Mouse (Mus musculus) retina, adult 2 months (tissue): ENCODE data around the gene Mfap4.

ENCODE experiments used
- DNase-seq: peaks from one replicate; pipeline ENCODE4 v3.0.0-alpha.2; 2012; ENCODE audit warnings: low read depth, low spot score

The Mfap4 gene

DNA sequence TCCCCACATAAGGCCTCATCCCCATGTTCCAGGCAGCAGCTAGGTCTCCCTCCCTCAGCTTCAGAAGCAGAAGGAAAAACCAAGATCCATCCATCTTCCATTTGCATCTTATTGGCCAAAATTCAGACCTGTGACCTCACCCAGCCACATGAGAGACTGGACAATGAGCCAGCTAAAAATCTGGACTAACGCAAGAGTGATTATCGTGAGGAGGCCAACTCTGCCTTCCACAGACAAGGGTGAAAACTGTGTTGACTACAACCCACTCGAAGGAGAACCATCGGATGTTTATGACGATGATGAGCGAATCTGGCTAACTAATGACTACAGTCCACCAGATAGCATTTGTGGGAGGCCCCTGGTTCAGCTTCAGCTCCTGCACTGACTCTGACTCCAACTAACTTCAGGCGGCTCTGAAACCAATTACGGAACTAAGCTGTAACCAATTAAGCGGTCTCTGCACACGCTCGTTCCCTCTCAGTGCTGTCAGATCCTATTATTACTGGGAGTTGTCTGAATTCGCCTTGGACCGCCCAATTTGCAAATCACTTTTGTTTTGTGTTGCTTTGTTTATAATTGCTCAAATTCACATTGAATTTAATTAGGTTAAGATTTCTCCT lies 1.9 kb upstream of the Mfap4 start:
- no peak for DNase-seq

DNA sequence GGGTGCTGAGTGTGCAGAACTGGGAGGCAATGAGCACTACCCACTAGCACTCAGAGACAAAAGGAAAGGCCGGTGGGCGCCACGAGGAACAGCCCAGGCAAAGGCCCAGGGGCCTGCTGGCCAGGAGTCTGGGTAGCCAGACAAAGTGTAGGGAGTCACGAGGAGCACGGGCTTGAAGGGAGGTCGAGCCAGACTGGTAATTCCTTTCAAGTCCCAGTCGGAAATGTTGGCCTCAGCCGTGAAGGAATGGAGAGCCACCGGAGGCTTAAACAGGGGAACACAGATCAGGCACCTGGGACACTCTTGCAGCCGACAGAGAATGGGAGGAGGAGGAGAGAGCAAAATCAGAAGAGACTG lies 997 bp upstream of the Mfap4 start:
- no peak for DNase-seq

DNA sequence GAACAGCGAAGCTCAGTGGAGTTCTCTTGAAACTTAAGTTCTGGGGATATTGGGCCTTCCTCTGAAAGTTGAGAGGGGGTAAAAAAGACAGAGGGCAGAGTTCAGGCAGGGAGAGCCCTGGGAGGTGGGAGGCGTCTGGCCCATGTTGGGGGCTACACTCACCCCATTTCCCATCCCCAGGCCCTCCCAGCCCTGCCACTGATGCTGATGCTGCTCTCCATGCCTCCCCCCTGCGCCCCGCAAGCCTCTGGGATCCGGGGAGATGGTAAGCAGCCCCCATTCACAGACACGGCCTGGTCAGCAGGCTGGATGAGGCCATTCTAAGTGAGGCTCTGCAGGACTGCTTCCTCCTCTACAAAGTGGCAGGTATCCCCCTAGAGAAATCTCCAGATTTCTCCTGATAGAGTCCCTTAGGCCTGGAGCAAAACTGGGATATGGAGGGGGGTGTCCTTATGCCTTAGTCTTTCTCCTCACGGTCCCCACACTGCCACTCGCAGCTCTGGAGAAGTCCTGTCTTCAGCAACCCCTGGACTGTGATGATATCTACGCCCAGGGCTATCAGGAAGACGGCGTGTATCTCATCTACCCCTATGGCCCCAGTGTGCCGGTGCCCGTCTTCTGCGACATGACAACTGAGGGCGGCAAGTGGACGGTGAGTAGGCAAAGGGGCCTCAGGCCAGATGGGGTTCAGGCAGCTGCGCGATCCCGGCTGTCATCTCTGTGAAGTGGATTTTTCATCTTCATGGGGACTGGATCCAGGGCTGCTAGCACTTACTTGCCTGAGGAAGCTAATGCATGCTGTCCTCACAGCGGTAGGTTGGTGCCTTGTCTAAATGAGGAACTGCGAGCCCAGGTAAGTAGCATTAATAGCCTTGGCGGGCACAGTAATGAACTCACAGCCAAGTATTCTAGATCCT lies 568 bp downstream of the Mfap4 start:
- DNase-seq: no peak

DNA sequence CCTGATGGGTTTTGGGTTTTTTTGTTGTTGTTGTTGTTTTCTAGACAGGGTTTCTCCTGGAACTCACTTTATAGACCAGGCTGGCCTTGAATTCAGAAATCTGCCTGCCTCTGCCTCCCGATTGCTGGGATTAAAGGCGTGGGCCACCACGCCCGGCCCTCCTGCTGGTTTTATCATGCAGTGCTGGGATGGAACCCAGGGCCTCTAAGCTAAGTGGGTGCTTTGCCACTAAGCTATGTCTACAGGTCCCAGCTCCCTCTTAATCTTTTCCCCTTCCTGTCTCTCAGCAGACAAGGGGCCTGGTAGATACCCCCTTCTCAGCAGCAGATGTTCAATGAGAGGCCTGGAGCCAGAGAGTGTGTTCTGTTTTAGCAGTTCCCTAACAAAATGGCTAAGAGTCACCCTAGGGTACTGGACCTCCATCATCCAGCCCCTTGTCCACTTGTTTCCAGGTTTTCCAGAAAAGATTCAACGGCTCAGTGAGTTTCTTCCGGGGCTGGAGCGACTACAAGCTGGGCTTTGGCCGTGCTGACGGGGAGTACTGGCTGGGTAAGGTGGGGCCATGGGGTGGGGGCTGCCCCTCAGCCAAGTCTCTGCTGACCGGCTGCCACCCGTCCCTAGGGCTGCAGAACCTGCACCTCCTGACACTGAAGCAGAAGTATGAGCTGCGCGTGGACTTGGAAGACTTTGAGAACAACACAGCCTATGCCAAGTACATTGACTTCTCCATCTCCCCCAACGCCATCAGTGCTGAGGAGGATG lies 1.4 kb downstream of the Mfap4 start:
- no peak for DNase-seq

DNA sequence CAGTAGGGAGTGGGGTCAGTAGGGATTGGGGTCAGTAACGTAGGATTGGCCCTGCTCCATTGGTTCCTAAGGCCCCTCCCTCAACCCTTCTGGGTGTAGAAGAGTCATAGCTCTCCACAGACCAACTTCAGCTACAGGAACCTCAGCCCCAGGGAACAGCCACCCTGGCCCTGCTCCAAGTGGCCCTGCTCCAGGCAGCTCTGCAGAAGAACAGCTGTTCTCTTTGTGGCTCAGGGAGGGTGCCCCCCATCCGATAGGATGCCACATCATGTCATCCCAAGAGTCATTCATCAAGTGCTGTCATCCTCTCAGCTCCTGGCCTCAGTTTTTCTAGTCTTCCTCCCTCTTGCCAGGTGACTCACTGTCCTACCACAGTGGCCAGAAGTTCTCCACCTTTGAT lies 2.2 kb downstream of the Mfap4 start:
- no peak for DNase-seq

DNA sequence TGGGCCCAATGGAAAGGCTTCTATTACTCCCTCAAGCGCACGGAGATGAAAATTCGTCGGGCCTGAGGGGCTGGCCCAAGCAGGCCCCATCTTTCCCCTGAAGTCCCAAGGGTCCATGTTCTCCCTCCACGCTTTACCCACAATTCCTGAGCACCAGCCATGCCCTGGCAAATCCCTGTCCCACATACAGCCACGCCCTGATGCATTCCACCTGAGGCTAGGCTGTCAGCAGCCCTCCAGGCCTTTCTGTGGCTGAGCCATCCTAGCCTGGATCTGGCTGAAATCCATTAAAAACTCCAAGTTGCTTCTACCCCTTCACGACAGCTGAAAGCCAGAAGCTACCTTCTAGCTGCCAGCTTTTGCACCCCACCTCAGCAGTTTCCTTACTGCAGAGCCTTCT lies 2.7 kb downstream of the Mfap4 start:
- no peak for DNase-seq

DNA sequence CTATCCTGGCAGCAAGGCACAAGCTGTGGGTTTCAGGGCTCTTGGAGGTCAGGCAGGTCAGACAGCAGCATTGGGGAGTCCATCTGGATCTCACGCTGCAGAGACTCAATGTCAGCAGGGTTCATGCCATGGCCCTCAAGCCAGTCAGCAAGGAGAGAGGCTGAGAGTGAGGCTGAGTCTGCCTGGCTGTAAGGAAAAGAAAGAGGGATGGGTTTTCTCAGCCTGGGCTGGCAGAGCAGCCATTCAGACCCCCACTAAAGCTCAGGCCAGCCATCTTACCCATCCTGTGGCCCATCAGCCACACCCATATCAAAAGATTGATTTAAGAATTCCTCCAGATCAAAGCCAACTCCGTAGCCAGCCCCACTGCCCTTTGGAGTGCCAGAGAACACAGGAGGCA lies 3.9 kb downstream of the Mfap4 start:
- no peak for DNase-seq

DNA sequence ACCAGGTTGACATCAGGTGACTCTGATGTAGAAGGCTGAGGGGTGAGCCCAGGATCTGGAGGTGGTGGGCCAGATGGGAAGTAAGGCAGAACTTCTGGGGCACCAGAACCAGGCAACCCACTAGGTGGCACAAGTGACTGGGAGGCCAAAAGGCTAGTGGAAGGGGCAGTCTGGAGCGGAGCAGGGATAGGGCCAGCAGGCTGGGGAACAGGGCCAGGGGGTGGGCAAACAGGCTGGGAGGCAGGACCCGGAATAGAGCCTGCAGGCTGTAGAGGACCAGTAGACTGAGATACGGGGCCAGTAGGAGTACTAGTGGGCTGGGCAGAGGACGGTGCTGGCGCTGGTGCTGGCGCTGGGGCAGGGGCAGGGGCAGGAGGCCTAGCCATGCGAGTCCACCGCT lies 4.6 kb downstream of the Mfap4 start:
- no peak for DNase-seq

DNA sequence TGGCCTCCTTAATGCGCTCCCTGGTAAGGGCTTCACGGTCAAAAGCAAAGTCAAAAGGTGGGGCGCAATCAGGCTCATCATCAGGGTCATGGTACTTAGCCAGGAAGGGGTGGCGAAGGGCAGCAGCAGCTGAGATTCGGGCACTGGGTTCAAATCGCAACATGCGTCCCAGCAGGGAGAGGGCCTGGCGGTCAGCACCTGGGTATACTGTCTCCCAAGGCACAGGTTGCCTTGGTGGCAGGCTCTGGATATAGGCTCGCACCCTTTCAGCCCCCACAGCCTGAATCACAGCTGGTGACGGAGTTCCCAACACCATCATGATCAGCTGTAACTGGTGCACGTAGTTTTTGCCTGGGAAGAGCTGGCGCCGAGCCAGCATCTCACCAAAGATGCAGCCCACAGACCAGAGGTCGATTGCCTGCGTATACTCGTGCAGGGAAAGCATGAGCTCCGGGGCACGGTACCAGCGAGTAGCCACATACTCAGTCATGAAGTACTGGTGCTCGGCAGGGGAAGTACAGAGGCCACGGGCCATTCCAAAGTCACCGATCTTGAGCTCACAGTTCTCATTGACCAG lies 5.8 kb downstream of the Mfap4 start:
- DNase-seq: no peak

DNA sequence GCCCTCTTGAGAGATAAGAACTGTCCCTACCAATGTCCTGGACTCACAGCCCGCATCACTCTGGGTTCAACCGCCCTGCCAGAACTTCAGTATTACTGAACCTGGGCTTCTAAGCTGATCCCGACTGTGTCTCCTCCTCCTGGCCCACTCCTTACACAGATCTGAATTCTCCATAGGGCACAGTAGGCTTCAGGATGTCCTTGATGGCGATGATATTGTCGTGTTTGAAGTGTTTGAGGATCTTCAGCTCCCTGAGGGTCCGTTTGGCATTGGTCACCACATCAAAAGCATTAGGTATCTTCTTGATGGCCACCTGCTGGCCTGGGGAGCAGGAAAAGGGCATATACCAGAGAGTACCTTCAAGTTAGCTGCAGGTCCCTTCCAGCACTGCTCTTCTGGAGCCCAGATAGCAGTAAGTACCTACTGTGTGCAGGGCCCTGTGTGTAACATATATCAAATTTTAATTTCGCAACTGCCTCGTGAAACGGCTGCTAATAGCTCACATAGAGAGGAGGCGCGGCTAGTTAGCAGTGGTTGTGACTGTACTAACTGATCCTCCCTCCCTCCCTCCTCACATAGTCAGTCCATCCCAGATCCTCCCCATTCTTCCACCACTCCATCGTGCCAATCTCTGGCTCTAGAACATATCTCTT lies 7.6 kb downstream of the Mfap4 start:
- DNase-seq: no peak

DNA sequence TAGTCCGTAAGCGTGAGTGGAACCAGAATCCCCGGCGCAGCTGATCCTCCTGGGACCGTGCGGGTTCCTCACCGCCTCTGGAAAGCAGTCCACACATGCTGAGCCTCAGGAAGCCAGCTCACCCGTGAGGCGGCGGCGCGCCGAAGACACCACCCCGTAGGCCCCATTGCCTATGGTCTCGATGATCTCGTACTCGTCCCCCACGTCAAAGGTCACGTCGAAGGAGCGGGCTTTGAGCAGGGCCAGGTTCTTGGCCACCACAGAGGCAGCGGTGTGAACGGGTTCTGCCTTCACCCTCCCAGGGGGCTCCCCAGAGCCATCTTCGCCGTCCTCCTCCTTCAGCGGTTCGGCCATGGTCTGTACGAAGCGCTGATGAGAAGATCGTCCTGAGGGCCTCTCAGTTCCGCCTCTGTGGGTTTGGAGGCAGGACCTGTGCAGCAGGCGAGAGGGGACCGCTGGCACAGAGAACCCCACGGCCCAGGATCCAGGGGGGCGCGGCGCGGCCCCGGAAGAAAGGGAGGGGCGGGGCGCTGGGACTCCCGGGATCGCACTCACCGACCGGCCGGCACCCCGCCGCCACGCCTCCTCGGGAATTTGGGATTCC lies 8.4 kb downstream of the Mfap4 start:
- no peak for DNase-seq

DNA sequence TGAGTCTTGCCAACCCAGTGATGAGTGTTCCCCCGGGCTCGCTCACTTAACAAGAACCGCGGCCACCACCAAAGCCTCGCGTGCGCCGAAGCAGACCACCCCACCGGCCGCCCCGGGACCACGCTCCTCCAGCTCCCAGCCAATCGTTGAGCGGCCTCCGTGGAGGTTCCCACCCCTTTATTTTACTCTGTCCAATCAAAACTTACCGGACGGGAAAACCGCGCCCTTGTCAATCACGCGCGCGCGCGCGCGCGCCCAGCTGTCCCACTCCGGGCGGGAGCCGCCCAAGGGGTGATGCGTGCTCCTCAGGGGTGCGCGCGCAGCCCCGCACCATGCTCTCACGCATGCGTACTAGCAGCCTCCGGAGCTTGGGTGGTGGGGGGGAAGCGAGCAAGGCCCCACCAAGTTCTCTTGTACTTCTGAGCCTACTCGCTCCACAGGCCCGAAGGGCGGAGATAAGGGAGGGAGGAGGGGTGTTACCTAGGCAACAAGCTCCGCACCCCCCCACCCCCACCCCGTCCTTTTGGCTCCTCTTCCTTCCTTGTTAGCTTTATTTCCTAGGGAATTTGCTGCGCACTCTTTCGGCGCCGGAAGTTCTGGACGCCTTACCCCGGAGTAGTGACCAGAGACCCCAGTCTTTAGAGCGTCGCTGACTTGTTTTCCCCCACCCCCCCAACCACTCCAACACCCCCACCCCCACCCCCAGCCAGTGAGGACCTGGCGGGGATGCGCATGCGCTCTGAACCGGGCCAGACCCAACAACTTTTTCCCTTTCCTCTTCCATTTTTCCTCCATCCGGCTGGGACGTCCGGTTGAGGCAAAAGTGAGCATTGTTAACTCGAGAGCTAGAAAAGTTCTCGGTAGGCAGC lies 9.1 kb downstream of the Mfap4 start, which contains the start of gene Mapk7:
TSS of gene Mapk7 (minus strand) at position 278 of the 869 bp plus-strand sequence.
- peak; percentile 92 for DNase-seq

DNA sequence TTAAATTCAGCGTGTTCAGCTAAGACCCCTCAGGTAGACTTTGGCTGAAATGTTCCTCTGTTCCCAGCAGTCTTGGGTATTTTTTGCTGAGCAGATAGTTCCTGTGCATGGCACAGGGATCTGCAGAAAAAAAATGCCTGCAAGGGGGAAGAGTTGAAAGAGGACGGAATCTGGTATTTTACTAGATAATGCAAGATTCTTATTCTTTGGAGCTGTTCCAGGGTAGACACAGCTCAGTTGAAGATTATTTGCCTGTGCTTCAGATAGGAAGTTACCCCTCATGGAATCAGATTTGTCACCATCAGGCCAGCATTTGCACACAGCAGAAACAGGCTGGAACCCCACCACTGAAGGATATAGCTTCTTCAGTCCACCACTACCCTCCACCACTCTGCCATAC lies 10.3 kb downstream of the Mfap4 start:
- DNase-seq: no peak

DNA sequence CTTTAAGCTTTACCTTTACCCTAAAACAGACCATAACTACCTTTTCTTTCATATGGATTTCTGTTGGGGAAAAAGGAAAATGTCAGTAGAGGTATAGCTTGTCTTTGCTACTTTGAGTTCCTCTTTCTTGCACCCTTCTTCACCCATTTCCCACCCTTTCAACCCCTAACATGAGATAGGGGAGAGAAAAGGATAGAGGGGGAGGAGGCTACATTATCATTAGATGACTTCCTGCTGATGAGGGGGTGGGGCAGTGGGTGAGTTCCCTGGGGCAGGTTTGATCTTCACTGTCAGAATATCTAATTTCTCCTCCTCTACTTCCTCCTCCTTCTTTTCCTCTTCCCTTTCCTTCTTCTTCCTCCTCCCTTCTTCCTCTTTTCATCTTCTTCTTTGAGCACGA lies 12.3 kb downstream of the Mfap4 start:
- DNase-seq: no peak

DNA sequence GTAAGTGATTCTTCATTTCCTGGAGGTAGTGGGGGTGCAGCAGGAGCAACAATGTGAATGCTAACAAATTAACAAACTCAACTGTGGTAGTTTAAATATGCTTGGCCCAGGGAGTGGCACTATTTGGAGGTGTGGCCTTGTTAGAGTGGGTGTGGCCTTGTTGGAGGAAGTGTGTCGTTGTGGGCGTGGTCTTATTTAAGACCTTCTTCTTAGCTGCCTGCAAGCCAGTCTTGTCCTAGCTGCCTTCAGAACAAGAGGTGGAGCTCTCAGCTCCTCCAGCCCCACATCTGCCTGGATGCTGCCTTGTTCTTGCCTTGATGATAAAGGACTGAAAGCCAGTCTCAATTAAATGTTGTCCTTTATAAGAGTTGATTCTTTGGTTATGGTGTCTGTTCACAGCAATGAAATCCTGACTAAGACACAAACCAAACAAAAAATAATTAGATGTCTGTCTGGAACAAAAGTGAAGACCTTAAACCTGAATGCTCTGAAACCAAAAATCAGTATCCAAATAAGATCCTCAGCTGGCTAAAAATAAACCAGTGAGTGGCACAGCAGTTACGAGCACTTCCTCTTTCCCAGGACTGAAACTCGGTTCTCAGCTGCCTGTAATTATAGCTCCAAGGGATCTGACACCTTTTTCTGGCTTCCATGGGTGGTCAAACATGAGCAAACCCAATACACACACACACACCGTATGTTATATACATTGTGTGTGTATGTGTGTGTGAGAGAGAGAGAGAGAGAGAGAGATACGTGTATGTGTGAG lies 13.7 kb downstream of the Mfap4 start:
- DNase-seq: no peak

DNA sequence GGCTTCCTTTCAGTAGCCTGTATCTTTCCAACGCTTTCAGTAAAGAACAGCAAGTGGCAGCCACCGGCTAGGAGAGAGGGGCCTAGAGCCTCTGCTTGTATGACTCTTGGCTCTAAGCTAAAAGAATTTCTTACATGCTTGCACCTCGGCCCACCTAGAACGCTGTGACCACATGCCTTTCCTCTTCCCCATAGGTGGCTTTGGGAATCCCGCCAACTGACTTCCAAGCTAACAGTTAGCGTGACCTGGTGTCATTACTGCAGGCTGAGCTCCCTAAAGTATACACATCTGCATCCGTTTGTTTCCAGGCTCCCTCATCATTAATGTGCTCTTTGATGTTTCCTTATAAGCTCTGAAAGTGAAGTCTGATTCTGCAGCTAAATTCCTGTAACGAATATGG lies 18.7 kb downstream of the Mfap4 start:
- DNase-seq: no peak

DNA sequence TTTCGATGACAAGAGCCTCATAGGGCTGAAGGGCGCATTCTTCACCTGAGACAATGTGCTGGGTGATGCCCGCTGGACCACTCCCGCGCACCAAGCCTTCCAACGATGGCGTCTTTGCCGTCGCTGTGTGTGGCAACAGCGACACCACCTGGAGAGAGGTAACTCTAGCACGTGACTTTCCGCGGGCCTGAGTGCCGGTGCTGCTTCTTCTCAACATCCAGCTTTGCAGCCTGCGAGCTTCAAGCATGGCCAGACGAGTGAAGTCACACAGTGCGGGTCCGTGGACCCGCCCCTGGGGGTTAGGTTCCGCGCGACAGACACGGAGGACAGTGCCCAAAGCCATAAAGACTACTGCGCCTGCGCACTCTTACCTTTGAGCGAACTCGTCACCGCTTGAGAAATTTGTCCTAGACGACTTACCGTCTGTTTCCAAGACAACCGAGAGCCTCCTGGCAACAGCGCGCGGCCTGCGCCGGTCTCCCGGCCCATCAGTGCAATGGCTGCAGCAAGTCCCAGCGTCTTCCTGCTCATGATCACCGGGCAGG lies 19.6 kb downstream of the Mfap4 start, which contains the start of gene B9d1:
TSS of gene B9d1 (plus strand) at position 432 of the 545 bp plus-strand sequence.
- peak; percentile 99 for DNase-seq

DNA sequence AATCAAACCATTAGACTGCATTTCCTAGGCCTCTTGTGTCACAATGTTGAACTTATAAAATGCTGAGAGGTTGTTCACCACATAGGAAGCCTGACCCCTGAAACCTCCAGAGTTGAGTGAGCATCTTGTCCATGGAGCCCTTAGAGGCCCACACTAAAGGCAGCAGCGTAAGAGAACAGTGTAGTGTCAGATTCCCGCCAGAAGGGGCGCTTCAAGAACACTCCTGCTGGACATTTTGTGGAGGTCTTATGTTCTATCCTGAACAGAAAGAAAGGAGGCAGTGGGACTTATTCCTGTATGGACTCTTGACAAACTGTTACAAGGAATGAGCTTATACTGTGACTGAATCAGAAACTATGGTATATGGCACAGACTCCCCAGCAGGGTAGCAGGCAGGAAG lies 29.7 kb downstream of the Mfap4 start:
- no peak for DNase-seq

DNA sequence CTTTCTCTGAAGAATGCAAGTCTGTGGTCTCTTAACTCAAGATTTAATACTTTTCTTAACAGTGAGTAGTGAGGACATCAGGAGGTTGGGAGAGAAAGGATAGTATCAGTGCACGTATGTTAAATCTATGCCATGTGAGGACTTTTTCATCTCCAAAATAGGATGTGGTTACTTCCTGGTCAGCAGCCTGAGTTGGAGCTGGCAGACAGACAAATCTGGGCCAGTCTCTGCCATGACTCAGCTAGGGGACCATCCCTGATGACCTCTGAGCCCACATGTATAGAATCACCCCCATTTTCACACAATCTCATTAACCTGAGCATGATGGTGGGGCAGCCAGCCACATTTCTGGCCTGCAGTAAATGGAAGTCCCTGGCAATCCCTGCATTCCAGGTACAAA lies 32.7 kb downstream of the Mfap4 start:
- no peak for DNase-seq
